Mouse (Mus musculus) intestine, embryonic 14.5 days (tissue): ENCODE results near the gene Lcn6. TPM values are rescaled to one million over a fixed set of nuclear protein-coding genes. Genes with fewer than 3 reads are reported as not detected.
A peak's percentile ranks its signal among the peaks of the same experiment; 100 is the strongest.

ENCODE experiments used
- ATAC-seq: fragments of 200-750 bp; cut with Nextera tagmentation; replicated peaks from 2 replicates; pipeline ENCODE4 v1.8.0; 2017; ENCODE audit warnings: low read depth, moderate number of reproducible peaks, moderate TSS enrichment, moderate library complexity; ENCODE audit not compliant: low FRiP score, low TSS enrichment
- DNase-seq: peaks from one replicate; pipeline ENCODE4 v3.0.0-alpha.2; 2018; ENCODE audit warnings: low spot score
- H3K27ac ChIP-seq: fragments of 300-500 bp; sonication (generic); 2 replicates; pipeline ENCODE4 v1.5.1; 2014; ENCODE audit warnings: low read depth, mild to moderate bottlenecking, control low read depth
- H3K27me3 ChIP-seq: fragments of 300-500 bp; sonication (generic); replicated peaks from 2 replicates; pipeline ENCODE4 v1.6.1; 2014; ENCODE audit warnings: low read length, control low read depth; ENCODE audit not compliant: control insufficient read depth, insufficient read depth
- H3K36me3 ChIP-seq: fragments of 300-500 bp; sonication (generic); 2 replicates; pipeline ENCODE4 v1.6.1; 2014; ENCODE audit warnings: low read length, control low read depth; ENCODE audit not compliant: control insufficient read depth, insufficient read depth
- H3K4me1 ChIP-seq: fragments of 300-500 bp; sonication (generic); replicated peaks from 2 replicates; pipeline ENCODE4 v1.6.1; 2014; ENCODE audit warnings: low read length, control low read depth, mixed read lengths; ENCODE audit not compliant: control insufficient read depth, insufficient read depth
- H3K4me2 ChIP-seq: fragments of 300-500 bp; sonication (generic); 2 replicates; pipeline ENCODE4 v1.6.1; 2014; ENCODE audit warnings: low read length
- H3K4me3 ChIP-seq: fragments of 300-500 bp; sonication (generic); 2 replicates; pipeline ENCODE4 v1.5.1; 2014; ENCODE audit warnings: low read depth, low read length, control low read depth, mixed read lengths
- H3K9ac ChIP-seq: fragments of 300-500 bp; sonication (generic); 2 replicates; pipeline ENCODE4 v1.6.1; 2014; ENCODE audit warnings: mild to moderate bottlenecking, low read length
- H3K9me3 ChIP-seq: fragments of 300-500 bp; sonication (generic); 2 replicates; pipeline ENCODE4 v1.6.1; 2016; ENCODE audit warnings: low read length, control low read depth; ENCODE audit not compliant: control insufficient read depth
- WGBS: fragments of 180-500 bp; shearing (Covaris S2); extraction: QIAGEN DNeasy Blood & Tissue Kit; methylation state at CpG from one replicate; pipeline ENCODE4 v1.1.7; 2014; 5-methylcytosine and 5-hydroxymethylcytosine counted together
- polyA plus RNA-seq: library from polyadenylated mRNA; unstranded; fragments of >200 nt; fragmentation: Nextera tagmentation; extraction: Ambion mirVana; gene quantifications from 2 replicates; pipeline ENCODE4 v1.2.1, GENCODE M21; 2014

Gene Lcn6
- polyA plus RNA-seq, 1 experiment from 2014 or later: not detected

DNA sequence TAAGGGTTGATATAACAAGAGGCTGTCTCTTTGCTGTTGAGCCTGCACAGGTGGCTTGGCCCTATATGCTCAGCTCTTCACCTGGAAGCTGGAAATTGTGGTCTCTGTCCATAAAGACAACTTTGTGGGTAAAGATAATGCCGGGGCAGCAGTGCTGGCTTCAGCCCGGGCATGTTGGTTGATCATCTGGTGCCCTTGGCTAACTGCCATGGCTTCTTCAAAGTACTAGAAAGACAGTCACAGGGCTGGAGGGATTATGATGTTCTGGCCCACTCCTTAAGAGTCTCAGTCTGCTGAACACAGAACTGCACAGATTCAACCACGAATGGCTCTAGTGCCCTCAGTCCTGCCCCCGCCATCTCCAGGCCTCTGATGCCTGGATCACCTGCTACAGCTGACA lies 19.3 kb upstream of the Lcn6 start:
- Histone ChIP-seq H3K36me3 (no peaks in the 10 kb centered on the region), H3K9me3 (no peaks in the 10 kb centered on the region), H3K4me1 (no peaks in the 10 kb centered on the region), H3K4me3 (no peak overlapping the region), H3K4me2 (no peak overlapping the region), H3K27ac (no peak overlapping the region), H3K9ac (no peak overlapping the region), H3K27me3 (no peaks in the 10 kb centered on the region)
- no peak for DNase-seq
- WGBS: 90% methylated on average over 4 of the region's 4 CpGs
- no peak for ATAC-seq

DNA sequence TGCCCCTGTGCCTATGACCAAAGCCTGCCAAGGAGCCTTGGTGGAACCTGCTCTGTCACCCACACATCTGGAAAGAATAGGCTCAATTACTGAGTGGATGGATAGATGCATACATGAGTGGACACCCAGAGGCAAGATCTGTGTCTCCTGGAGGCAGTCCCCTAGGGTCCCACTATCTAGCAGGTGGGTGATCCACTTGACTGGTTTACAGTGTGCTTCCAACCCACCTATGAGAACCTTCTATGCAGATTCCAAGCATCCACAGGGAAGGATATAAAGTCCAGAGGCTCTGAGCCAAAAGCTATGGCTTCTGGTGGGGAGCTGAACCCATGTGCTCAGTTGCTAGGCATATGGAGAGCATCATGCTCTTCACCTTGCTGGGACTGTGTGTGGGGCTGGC lies 18.9 kb upstream of the Lcn6 start, which contains the start of gene Lcn5:
Gene Lcn5 (plus strand): TSS at position 301 of the 400 bp plus-strand sequence.
- Histone ChIP-seq H3K4me3 (no peak within 1 kb of the TSS), H3K4me2 (no peak within 1 kb of the TSS), H3K4me1 (no peaks in the 10 kb centered on the region), H3K27me3 (no peaks in the 10 kb centered on the region), H3K36me3 (no peaks in the 10 kb centered on the region), H3K9me3 (no peaks in the 10 kb centered on the region), H3K27ac (no peak within 1 kb of the TSS), H3K9ac (no peak within 1 kb of the TSS)
- ATAC-seq (no peak), DNase-seq (no peak)

DNA sequence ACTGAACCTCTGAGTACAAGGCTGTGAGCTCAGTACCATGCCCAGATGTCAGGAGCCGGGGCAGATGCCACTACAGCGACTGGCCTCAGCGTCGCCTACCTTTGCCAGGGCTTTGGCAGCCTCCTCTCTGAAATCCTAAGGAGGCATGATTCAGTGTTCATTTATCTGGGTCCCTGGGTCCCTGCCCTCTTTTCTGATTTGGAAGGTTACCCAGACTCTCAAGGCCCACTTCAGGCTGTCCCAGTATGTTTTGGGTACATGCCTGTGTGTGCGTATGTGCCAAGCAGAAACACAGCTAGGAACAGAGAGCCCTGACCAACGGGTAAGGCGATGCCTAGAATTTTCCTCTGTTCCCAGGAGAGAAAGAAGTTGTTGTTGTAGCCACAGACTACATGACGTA lies 16.3 kb upstream of the Lcn6 start:
- ATAC-seq (no peak), DNase-seq (no peak)
- Histone ChIP-seq H3K27ac (no peak overlapping the region), H3K4me1 (no peaks in the 10 kb centered on the region), H3K4me3 (no peak overlapping the region), H3K27me3 (no peaks in the 10 kb centered on the region), H3K4me2 (no peak overlapping the region), H3K36me3 (no peaks in the 10 kb centered on the region), H3K9me3 (no peaks in the 10 kb centered on the region), H3K9ac (no peak overlapping the region)
- WGBS: 82% methylated on average over 8 of the region's 8 CpGs

DNA sequence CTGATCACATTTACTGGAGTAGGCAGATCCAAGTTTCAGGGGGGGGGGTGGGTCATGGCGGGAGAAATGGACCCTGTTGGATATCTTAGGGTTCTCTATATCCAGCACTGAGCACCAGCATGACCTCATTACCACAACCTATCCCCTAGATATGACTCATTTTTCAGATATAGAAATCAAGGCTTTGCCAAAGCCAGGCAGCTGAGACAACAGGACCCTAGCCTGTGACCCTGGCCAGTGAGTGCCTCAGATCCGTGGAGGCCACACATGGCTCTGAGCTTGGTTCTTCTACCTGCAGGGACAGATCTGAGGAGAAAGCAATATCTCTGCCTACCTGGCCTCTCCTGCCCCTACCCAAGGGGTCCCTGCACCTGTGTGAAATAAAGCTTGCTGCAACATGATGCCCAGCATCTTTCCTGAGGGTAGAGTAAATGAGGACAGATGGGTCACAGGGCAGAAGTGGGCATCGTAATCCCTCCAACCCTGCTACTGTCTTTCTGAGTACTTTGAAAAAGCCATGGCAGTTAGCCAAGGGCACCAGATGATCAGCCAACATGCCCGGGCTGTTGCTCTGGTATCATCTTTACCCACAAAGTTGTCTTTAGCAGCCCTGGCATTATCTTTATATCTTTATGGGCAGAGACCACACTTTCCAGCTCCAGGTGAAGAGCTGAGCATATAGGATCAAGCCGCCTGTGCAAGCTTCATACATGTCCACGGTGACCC lies 15.2 kb upstream of the Lcn6 start:
- ATAC-seq (no peak), DNase-seq (no peak)
- WGBS: 87% methylated on average over 6 of the region's 6 CpGs
- H3K9me3 ChIP-seq: no peaks in the 10 kb centered on the region
- no peaks in the 10 kb centered on the region for H3K4me1 ChIP-seq
- H3K9ac ChIP-seq: no peak overlapping the region
- no peak overlapping the region for H3K4me2 ChIP-seq
- H3K36me3 ChIP-seq: no peaks in the 10 kb centered on the region
- H3K27me3 ChIP-seq: no peaks in the 10 kb centered on the region
- no peak overlapping the region for H3K27ac ChIP-seq
- H3K4me3 ChIP-seq: no peak overlapping the region

DNA sequence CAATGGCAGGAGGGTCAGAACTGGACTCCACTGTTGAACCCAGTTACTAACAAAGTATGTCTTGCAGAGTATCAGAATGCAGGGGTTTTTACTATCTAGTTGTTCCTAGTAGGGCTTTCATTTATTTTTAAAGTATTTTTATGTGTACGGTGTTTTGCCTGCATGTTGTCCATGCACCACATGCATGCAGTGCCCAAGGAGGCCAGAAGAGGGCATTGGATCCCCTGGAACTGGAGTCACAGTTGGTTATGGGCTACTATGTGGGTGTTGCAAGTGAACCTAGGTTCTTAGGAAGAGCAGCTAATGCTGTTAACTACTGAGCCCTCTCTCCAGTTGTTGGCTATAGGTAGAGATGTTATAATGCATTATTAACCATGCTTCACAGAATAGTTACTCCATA lies 13.1 kb upstream of the Lcn6 start:
- H3K4me1 ChIP-seq: no peaks in the 10 kb centered on the region
- H3K36me3 ChIP-seq: no peaks in the 10 kb centered on the region
- DNase-seq (peak; percentile 67), ATAC-seq (no peak)
- no peak overlapping the region for H3K4me2 ChIP-seq
- no peaks in the 10 kb centered on the region for H3K9me3 ChIP-seq
- H3K9ac ChIP-seq: no peak overlapping the region
- WGBS: 91% methylated on average over 1 of the region's 1 CpGs
- H3K4me3 ChIP-seq: no peak overlapping the region
- H3K27ac ChIP-seq: no peak overlapping the region
- no peaks in the 10 kb centered on the region for H3K27me3 ChIP-seq

DNA sequence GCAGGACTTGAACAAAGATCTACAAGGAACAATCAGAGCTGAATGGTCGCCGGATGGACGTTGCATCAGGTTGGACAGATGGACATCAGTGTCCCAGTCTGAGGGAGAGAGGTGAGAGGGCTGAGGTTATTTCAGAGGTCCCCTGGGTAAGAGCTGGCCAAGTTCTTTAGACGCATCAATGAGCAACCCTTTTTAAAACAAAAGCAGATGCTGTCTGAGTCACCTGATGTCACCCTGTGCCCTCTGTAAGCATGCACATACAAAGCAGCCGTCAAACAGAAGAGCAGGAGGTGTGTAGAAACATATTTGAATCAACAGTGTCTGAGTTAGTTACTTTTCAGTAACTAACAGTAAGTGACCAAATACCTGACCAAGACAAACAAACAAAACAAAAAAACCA lies 12.5 kb upstream of the Lcn6 start:
- ATAC-seq: no peak
- WGBS: 81% methylated on average over 5 of the region's 5 CpGs
- no peak for DNase-seq
- Histone ChIP-seq H3K36me3 (no peaks in the 10 kb centered on the region), H3K4me2 (no peak overlapping the region), H3K4me3 (no peak overlapping the region), H3K9ac (no peak overlapping the region), H3K9me3 (no peaks in the 10 kb centered on the region), H3K4me1 (no peaks in the 10 kb centered on the region), H3K27me3 (no peaks in the 10 kb centered on the region), H3K27ac (no peak overlapping the region)

DNA sequence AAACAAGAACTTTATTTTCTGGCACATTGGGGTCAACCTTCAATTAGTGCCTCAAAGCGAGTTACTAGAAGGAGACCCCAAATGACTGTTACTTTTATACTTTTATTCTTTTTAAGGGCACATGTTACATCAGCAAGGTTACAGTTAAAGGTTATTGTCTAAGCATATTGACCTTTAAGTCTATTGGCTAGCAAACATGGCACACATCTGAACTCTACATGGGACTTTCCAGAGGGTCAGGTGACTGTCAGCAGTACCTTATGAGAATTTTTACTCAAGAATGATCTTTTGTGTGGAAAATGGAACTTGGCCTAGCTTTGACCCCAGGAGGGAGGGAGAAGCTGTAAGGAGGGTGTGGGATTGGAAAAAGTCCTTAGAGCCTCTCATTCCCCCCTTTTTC lies 10.1 kb upstream of the Lcn6 start:
- WGBS: 65% methylated on average over 1 of the region's 1 CpGs
- no peaks in the 10 kb centered on the region for H3K9me3 ChIP-seq
- DNase-seq (no peak), ATAC-seq (no peak)
- H3K27ac ChIP-seq: no peak overlapping the region
- H3K9ac ChIP-seq: no peak overlapping the region
- no peaks in the 10 kb centered on the region for H3K4me1 ChIP-seq
- no peak overlapping the region for H3K4me2 ChIP-seq
- H3K4me3 ChIP-seq: no peak overlapping the region
- H3K27me3 ChIP-seq: no peaks in the 10 kb centered on the region
- H3K36me3 ChIP-seq: no peaks in the 10 kb centered on the region

DNA sequence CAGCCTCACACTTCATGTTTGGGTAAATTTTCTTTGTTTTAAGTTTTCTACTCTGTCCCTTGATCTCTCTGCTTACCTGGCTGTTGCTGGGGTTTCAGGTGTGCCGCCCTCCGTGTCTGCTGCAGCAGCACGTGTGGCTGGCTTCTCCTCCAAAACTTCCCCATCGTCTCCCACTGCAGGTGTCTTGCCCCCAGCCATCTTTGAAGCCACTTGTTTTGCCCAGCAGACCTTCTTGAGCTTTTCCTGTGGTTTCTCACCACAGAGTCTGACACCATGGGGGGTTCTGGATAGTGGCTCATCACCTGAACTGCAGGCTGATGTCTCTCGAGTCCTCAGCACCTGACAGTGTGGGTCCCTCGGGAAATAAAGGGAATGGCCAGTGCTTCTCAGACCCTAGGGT lies 3.0 kb downstream of the Lcn6 start:
- no peak for DNase-seq

DNA sequence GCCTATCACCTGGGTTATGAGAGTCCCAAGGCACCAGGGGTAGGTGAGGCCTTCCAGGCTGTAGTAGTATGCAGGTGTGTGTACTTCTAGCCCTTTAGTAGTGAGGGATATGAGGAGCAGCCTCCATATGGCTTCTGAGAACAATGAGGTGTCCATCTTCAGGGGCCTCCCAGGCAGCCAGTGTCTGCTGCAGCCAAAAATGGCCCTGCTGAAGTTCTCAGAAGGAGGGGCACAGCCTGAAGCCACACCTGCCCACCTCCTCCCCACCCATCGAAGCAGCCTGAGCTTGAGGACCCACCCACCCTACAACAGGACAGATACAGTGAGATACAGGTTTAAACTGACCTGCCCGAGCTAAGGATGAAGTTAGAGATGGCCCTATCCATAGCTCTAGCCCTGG lies 5.8 kb downstream of the Lcn6 start, which contains the start of gene Lcn10:
Gene Lcn10 (plus strand): TSS at position 301 of the 400 bp plus-strand sequence.
- H3K4me1 ChIP-seq: no peaks in the 10 kb centered on the region
- no peak within 1 kb of the TSS for H3K4me3 ChIP-seq
- H3K27ac ChIP-seq: no peak within 1 kb of the TSS
- H3K9me3 ChIP-seq: no peaks in the 10 kb centered on the region
- H3K4me2 ChIP-seq: no peak within 1 kb of the TSS
- H3K27me3 ChIP-seq: no peaks in the 10 kb centered on the region
- no peak for ATAC-seq
- H3K9ac ChIP-seq: no peak within 1 kb of the TSS
- DNase-seq: no peak
- WGBS: 65% methylated on average over 2 of the region's 2 CpGs
- H3K36me3 ChIP-seq: no peaks in the 10 kb centered on the region

More for the DNA sequence above, 3.0 kb downstream of the Lcn6 start:
- no peaks in the 10 kb centered on the region for H3K27me3 ChIP-seq
- H3K36me3 ChIP-seq: no peaks in the 10 kb centered on the region
- no peak overlapping the region for H3K4me3 ChIP-seq
- WGBS: 82% methylated on average over 6 of the region's 6 CpGs
- H3K9ac ChIP-seq: no peak overlapping the region
- H3K4me1 ChIP-seq: no peaks in the 10 kb centered on the region
- no peak overlapping the region for H3K27ac ChIP-seq
- no peak overlapping the region for H3K4me2 ChIP-seq
- no peaks in the 10 kb centered on the region for H3K9me3 ChIP-seq
- no peak for ATAC-seq
